Mouse (Mus musculus) B cell, adult 2 months (primary cell): ENCODE data around the gene Rhbdl1.
"Not testable (repeated sequence)": the region's sequence is repeated elsewhere in the genome, so short reads cannot be mapped to it uniquely, and the experiment has no call there.

Source experiments
- DNase-seq, 2 experiments: peaks; one replicate each; pipeline ENCODE4 v3.0.0; 2022

The Rhbdl1 gene

GRCm38 (mm10) chr17:25824362-25825142 is 12.5 kb downstream of the Rhbdl1 start:
- DNase-seq, result no peak

- peak; percentile 80 to 83 for DNase-seq
Measured at GRCm38 (mm10) chr17:25823452-25823851, 13.6 kb downstream of the Rhbdl1 start, which contains the start of gene Wdr24. Gene Wdr24, plus strand, starts transcription at chr17:25823627.

GRCm38 (mm10) chr17:25818851-25819780 is 18.0 kb downstream of the Rhbdl1 start:
- no peak for DNase-seq

DNA sequence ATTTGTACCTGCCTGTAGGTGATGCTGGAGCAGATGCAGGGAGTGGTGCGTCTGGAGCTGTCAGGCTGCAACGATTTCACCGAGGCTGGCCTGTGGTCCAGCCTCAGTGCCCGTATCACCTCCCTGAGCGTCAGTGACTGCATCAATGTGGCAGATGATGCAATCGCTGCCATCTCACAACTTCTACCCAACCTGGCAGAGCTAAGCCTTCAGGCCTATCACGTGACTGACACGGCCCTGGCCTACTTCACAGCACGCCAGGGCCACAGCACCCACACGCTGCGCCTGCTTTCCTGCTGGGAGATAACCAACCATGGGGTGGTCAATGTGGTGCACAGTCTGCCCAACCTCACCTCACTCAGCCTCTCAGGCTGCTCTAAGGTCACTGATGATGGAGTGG is 19.4 kb downstream of the Rhbdl1 start:
- DNase-seq, result no peak

- DNase-seq, result peak; percentile 89
Measured at GRCm38 (mm10) chr17:25813471-25813870, 23.6 kb downstream of the Rhbdl1 start.

GRCm38 (mm10) chr17:25810890-25811289 is 26.2 kb downstream of the Rhbdl1 start:
- DNase-seq, result no peak

- no peak for DNase-seq
Measured at GRCm38 (mm10) chr17:25809606-25810340, 27.3 kb downstream of the Rhbdl1 start.

DNA sequence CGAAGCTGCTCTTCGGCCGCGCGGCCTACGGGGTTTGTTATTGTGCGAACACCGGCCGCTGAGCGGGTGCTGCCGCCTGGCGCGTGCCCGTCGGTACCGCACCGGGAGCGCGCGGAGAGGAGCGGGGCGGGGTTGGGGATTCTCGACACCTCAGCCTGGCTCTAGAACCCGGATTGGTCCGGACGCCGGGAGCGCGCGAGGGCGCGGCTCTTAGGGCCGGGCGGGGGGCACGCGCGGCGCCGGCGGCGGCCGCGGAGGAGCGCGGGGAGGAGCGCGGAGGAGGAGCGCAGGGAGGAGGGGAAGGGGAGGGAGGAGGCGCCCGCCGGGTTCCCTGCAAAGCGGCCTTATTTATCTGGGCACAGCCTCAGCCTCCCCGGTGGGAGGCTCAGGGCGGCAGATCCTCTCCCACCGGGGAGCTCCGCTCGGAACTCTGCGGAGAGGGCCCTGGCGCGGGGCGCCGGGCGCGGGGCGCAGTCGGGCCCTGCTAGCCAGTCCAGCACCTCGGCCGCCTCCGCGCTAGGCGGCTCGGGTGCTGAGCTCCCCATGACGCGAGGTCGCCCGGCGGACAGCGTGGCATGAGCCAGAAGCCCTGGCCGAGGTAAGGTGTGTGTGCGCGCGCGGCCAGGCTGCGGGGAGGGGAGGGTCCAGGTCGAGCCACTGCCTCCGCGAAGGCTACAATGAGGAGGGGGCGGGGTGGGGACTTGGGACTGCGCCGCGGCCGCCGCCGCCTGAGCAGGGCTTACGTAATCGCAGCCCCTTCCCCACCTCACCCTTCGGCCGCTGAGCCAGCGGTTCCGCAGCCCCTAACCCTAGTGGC is 28.1 kb downstream of the Rhbdl1 start, which contains the start of gene Fbxl16:
Gene Fbxl16 (plus strand): TSS at position 297 of the 817 bp plus-strand sequence.
- peak; percentile 37 to 44 for DNase-seq

GRCm38 (mm10) chr17:25808028-25808427 is 29.1 kb downstream of the Rhbdl1 start:
- DNase-seq, result no peak

GRCm38 (mm10) chr17:25807452-25807851 is 29.6 kb downstream of the Rhbdl1 start:
- DNase-seq, result not testable (repeated sequence)

DNA sequence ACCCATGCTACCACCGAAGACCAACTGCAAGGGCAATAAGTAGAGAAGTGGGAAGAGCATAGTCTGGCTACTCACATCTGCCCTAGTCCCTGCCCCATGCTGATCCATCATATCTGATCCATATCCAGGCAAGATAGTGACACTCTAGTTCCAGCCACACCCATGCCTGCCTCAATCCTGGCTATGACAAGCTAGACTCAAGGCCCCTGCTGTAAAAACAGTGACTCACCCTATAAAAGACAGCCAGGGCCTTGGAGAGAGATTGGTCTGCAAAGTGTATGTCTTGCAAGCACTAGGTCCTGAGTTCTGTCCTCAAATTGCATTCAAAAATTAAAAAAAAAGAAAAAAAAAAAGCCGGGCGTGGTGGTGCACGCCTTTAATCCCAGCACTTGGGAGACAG is 30.6 kb downstream of the Rhbdl1 start:
- no peak for DNase-seq

GRCm38 (mm10) chr17:25802825-25803517 is 34.1 kb downstream of the Rhbdl1 start:
- DNase-seq, result no peak

GRCm38 (mm10) chr17:25801029-25801428 is 36.1 kb downstream of the Rhbdl1 start:
- peak; percentile 81 to 84 for DNase-seq

DNA sequence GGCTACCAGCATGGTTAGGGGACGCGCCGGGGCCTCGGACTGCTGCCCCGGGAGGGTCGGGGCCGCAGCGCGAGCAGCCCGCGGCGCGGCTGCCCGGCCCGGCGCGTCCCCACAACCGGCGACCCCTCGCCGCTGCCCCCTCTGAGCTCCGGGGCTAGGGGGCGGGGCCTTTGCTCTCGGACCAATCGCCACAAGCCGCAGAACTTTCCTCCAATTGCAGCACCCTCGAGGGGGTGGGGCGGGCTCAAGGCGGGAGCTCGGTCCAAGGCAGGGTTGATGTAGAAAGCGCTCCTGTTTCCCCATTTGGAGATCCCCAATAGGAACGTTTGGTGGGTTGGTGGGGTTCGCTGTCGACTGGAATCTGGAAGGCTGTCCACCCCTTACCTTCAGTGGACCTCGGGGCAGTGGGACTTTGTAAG is 40.1 kb downstream of the Rhbdl1 start, which contains the start of gene Metrn:
Gene Metrn (minus strand): TSS at position 186 of the 419 bp plus-strand sequence.
- DNase-seq, result peak; percentile 83 to 84

- DNase-seq, result no peak
Measured at GRCm38 (mm10) chr17:25796211-25796771, 40.8 kb downstream of the Rhbdl1 start.

DNA sequence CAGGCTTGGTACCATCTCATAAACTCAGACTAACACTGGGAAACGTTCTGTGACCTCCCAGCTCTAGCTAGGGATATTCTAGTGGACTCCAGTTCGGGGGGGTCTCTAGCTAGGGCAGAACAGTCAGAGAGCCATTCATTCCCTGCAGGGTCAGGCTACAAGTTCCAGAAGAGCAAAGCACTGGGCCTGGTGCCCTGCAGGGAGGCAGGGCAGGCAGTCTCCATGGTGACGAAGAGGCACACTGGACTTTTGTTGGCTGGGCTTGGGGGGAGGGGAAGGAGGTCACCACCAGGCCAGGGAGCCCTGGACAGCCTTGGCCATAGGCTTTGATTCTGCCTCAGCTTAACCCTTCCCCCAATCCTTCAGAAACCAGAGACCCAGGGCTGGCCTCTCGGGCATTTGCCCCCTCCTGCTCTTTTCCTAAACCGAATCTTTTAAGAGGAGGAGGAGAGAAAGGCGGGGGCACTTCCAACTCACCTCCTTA is 41.4 kb downstream of the Rhbdl1 start, which contains the start of gene AC134908.4:
Gene AC134908.4 (minus strand): TSS at position 51 of the 484 bp plus-strand sequence.
- DNase-seq, result no peak

DNA sequence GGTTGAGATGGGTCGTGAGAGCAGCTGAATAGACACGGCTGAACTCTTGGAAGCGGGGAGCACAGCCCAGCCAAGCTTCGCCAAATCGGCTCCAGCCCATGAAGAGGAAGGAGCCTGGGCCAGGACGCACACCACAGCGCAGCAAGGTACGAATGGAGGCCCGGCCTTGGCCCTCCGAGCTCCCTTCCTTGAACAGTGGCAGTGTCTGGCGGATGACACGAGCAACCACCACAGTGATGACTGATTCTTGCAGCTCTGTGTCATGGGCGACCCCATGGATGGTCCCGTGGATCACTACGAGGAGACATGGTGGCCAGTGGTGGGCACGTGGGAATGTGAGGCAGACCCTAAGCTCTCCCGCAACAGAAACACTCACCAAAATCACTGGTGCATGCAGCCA is 42.1 kb downstream of the Rhbdl1 start:
- no peak for DNase-seq

DNA sequence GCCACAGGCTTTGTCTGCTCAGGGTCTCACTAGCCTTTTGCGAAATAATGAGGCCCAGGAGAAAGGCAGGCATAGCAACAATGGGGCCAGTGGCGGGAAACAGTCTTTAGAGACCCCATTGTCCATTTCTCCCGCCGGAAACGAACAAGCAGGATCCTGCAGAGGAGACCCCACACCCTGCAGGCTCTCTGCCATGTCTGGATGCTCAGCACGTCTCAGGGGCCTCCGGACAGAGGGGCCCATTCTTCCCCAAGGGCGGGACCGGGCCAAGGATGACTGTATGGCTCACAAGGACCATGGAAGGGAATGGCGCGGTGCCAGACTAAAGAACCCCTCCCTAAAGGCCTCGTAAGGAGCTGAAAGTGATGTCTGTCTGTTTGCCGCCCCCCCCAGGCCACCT is 42.9 kb downstream of the Rhbdl1 start:
- DNase-seq, result no peak

GRCm38 (mm10) chr17:25792615-25793014 is 44.5 kb downstream of the Rhbdl1 start, which contains the start of gene Fam173a:
Gene Fam173a, minus strand, starts transcription at chr17:25792901.
- peak; percentile 70 to 74 for DNase-seq

DNA sequence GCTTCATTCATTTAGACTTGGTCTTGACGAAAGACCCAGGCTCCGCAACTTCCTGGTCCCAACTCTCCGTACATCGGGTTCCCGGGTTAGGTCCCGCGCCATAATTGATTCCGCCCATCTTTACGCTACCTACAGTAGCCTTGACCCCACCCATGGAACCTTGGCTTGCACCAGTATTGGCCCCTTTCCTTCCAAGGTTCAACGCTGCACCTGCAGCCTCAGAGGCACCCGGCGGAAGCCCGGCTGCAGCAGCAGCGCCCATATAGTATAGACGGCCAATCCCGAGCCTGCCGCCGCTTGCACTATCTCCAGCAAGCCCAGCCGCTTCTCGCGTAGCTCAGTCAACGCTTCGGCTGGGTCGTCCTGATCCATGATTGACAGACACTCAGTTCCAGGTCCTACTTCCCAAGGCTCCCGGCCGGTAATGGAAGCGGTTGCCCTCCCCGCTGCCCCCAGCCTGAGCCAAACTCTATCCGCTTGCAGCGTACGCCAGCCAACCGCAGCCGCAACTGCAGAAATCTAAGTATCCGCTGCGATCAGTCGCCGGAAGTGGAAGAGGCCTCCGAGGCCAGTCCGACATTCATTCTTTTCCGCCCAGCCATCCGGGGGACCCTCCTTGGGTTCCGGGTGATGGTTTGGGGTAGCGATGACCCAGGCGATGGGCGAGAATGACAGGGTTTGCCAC is 45.1 kb downstream of the Rhbdl1 start:
- DNase-seq, result peak; percentile 90 to 91
